In the genomic region with DNA sequence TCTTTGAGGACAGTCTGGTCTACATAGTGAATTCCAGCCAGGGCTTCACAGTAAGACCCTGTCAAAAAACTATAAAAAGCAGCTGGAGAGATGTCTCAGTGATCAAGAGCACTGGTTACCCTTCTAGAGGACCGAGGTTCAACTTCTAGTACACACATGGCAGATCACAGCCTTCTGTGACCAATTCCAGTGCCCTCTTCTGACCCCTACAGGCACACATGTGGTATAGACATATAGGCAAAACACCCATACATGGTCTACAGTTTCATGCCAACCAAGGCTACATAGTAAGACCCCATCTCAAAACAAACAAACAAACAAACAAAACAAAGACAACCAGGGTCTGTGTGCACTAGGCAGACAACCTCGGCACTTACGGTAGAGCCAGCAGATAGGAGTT, we compare ENCODE assay signal across 9 mouse cellular contexts. TPM values are rescaled to one million over a fixed set of nuclear protein-coding genes. Genes with fewer than 3 reads are reported as not detected.
DNase-seq lines count a peak whose midpoint lies in the region; ATAC-seq and TF ChIP-seq lines count a peak whose summit lies in the region.
"Had no signal": no experiment of that assay in that cellular context is flagged by ENCODE, and none has a peak within 500 bp of the region (broad histone marks: within the 10 kb centered on the region; RNA-seq: fewer than 3 reads in every experiment).

No protein-coding gene starts in this region.

- no peaks in the 10 kb centered on the region for H3K9me3 ChIP-seq in heart, embryonic 12.5 days (replicated peaks)
- no peaks in the 10 kb centered on the region for H3K9me3 ChIP-seq in neural tube, embryonic 13.5 days
- H3K9me3 ChIP-seq in embryonic facial prominence, embryonic 14.5 days (ENCODE audit: control insufficient read depth, low read length) = no peaks in the 10 kb centered on the region
- H3K9me3 ChIP-seq in forebrain, embryonic 11.5 days (ENCODE audit: control insufficient read depth, low read length) = no peaks in the 10 kb centered on the region

- TF ChIP-seq EP300 in heart, adult 2 months (IDR thresholded peaks at IDR 0.05; ENCODE audit: insufficient read depth, low read depth, low read length) = no peak

- intact Hi-C loops in heart, adult 2 months (cut with DNase I) = loop anchor here (5.0 kb wide), 2 partner anchors 158 to 178 kb away; a partner anchor contains a TSS

- 0 out of 2 replicates have a peak, but pooled peaks cover 1% of the 10 kb centered on the region for H3K4me1 ChIP-seq in heart, adult 2 months (ENCODE audit: control insufficient read depth, insufficient read depth, low read length)
- peaks cover 24% of the 10 kb centered on the region for H3K4me1 ChIP-seq in heart, embryonic 12.5 days (replicated peaks)
- H3K4me1 ChIP-seq in neural tube, embryonic 13.5 days (replicated peaks) = peaks cover 38% of the 10 kb centered on the region
- H3K4me1 ChIP-seq in embryonic facial prominence, embryonic 14.5 days (ENCODE audit: control insufficient read depth, insufficient read depth, low read length) = peaks cover 17% of the 10 kb centered on the region
- H3K4me1 ChIP-seq in forebrain, embryonic 11.5 days (replicated peaks; ENCODE audit: control insufficient read depth, insufficient read depth, low read length) = peaks cover 16% of the 10 kb centered on the region

- H3K36me3 ChIP-seq in heart, adult 2 months (ENCODE audit: control insufficient read depth, insufficient read depth, low read length) = no peaks in the 10 kb centered on the region
- peaks cover 45% of the 10 kb centered on the region for H3K36me3 ChIP-seq in heart, embryonic 12.5 days
- H3K36me3 ChIP-seq in neural tube, embryonic 13.5 days = peaks cover 24% of the 10 kb centered on the region
- peaks cover 39% of the 10 kb centered on the region for H3K36me3 ChIP-seq in embryonic facial prominence, embryonic 14.5 days (ENCODE audit: control insufficient read depth, insufficient read depth, low read length)
- H3K36me3 ChIP-seq in forebrain, embryonic 11.5 days (ENCODE audit: control insufficient read depth, insufficient read depth, low read length) = peaks cover 7% of the 10 kb centered on the region; the same call in 1 of the 2 replicates

- no peaks in the 10 kb centered on the region; the same call in 1 of the 2 replicates for H3K79me2 ChIP-seq in heart, adult 2 months (replicated peaks; ENCODE audit: control insufficient read depth, insufficient read depth, low read length)

- 56% methylated on average over 3 of the region's 3 CpGs for WGBS in heart, adult 2 months
- WGBS in heart, embryonic 12.5 days = 57% methylated on average over 3 of the region's 3 CpGs
- 68% methylated on average over 3 of the region's 3 CpGs for WGBS in neural tube, embryonic 13.5 days
- 68% methylated on average over 3 of the region's 3 CpGs for WGBS in embryonic facial prominence, embryonic 14.5 days
- 75% methylated on average over 3 of the region's 3 CpGs for WGBS in forebrain, embryonic 11.5 days

- H3K4me2 ChIP-seq in heart, embryonic 12.5 days = no peak overlapping the region
- H3K4me2 ChIP-seq in neural tube, embryonic 13.5 days = no peak overlapping the region
- no peak overlapping the region for H3K4me2 ChIP-seq in embryonic facial prominence, embryonic 14.5 days (ENCODE audit: low read depth, low read length)
- H3K4me2 ChIP-seq in forebrain, embryonic 11.5 days (ENCODE audit: low read depth, low read length, severe bottlenecking) = no peak overlapping the region

- no peak for TF ChIP-seq POLR2A in heart, adult 2 months (IDR thresholded peaks at IDR 0.05; ENCODE audit: insufficient read depth, low read depth, low read length)

- no peak overlapping the region for H3K9ac ChIP-seq in heart, adult 2 months (ENCODE audit: low read depth, low read length)
- no peak overlapping the region for H3K9ac ChIP-seq in heart, embryonic 12.5 days
- H3K9ac ChIP-seq in neural tube, embryonic 13.5 days = 0 out of 2 replicates have a peak overlapping the region, but pooled peaks have one; percentile 31
- no peak overlapping the region for H3K9ac ChIP-seq in embryonic facial prominence, embryonic 14.5 days (ENCODE audit: low read depth, low read length)
- no peak overlapping the region for H3K9ac ChIP-seq in forebrain, embryonic 11.5 days (ENCODE audit: low read length)

- H3K27ac ChIP-seq in heart, adult 2 months = no peak overlapping the region
- H3K27ac ChIP-seq in heart, embryonic 12.5 days (ENCODE audit: poor library complexity, severe bottlenecking) = no peak overlapping the region
- no peak overlapping the region for H3K27ac ChIP-seq in neural tube, embryonic 13.5 days (replicated peaks)
- no peak overlapping the region for H3K27ac ChIP-seq in embryonic facial prominence, embryonic 14.5 days (replicated peaks; ENCODE audit: low read depth, low read length)
- H3K27ac ChIP-seq in forebrain, embryonic 11.5 days (ENCODE audit: low read depth, low read length) = no peak overlapping the region

- H3K4me3 ChIP-seq in heart, adult 2 months = no peak overlapping the region
- no peak overlapping the region for H3K4me3 ChIP-seq in heart, embryonic 12.5 days
- no peak overlapping the region for H3K4me3 ChIP-seq in neural tube, embryonic 13.5 days
- H3K4me3 ChIP-seq in embryonic facial prominence, embryonic 14.5 days (ENCODE audit: low read depth, low read length) = no peak overlapping the region
- H3K4me3 ChIP-seq in forebrain, embryonic 11.5 days (ENCODE audit: low read depth, low read length) = no peak overlapping the region

- no peak for DNase-seq in heart, adult 2 months
- no peak for DNase-seq in neural tube, embryonic 10.5 days (ENCODE audit: extremely low spot score, low spot score)
- DNase-seq in embryonic facial prominence, embryonic 14.5 days (ENCODE audit: low spot score) = peak; percentile 56
- DNase-seq in thymus, postnatal 25 days = peak; percentile 34
- no peak for DNase-seq in right cerebral cortex, postnatal 10 days (ENCODE audit: low spot score in 2 of 2)
- no peak for DNase-seq in forebrain, embryonic 11.5 days (ENCODE audit: low spot score)
- DNase-seq: right cerebral cortex, postnatal 4 days had no signal

- no peaks in the 10 kb centered on the region for H3K27me3 ChIP-seq in heart, adult 2 months (ENCODE audit: control insufficient read depth, insufficient read depth, low read length)
- H3K27me3 ChIP-seq in heart, embryonic 12.5 days (replicated peaks) = no peaks in the 10 kb centered on the region
- H3K27me3 ChIP-seq in neural tube, embryonic 13.5 days = no peaks in the 10 kb centered on the region
- no peaks in the 10 kb centered on the region for H3K27me3 ChIP-seq in embryonic facial prominence, embryonic 14.5 days (replicated peaks; ENCODE audit: control insufficient read depth, insufficient read depth, low read length)
- H3K27me3 ChIP-seq in forebrain, embryonic 11.5 days (ENCODE audit: control insufficient read depth, insufficient read depth, low read length) = no peaks in the 10 kb centered on the region

- no peak for ATAC-seq in heart, embryonic 12.5 days (ENCODE audit: insufficient number of reproducible peaks, low FRiP score)
- ATAC-seq in neural tube, embryonic 13.5 days (ENCODE audit: low read depth) = no peak
- no peak for ATAC-seq in embryonic facial prominence, embryonic 14.5 days (ENCODE audit: low read depth)
- ATAC-seq in forebrain, embryonic 11.5 days (replicated peaks; ENCODE audit: low FRiP score) = no peak

- peak; percentile 65 for TF ChIP-seq CTCF in heart, adult 2 months (IDR thresholded peaks at IDR 0.05)

RNA-seq across cellular contexts. Expression of a gene that starts 4.8 kb away (rescaled TPM):
- total RNA-seq in heart, adult 2 months (2021) = 1 to 10 TPM; 5.4 to 5.6 TPM
- polyA plus RNA-seq in heart, adult 2 months (2012; rRNA removed) = 10.1 and 10.5 TPM in 2 replicates
- 18.7 and 19.5 TPM in 2 replicates for polyA plus RNA-seq in heart, embryonic 12.5 days (2016; fragmentation: Nextera tagmentation; extraction: Ambion mirVana)
- polyA plus RNA-seq in neural tube, embryonic 13.5 days (2015; fragmentation: Nextera tagmentation; extraction: Ambion mirVana) = 18.1 and 19.7 TPM in 2 replicates
- 18.4 and 19.8 TPM in 2 replicates for polyA plus RNA-seq in embryonic facial prominence, embryonic 14.5 days (2014; fragmentation: Nextera tagmentation; extraction: Ambion mirVana)
- 39.3 and 44.1 TPM in 2 replicates for polyA plus RNA-seq in forebrain, embryonic 11.5 days (2014; fragmentation: Nextera tagmentation; extraction: Ambion mirVana)

RNA-seq across cellular contexts. Expression of a gene that starts 4.9 kb away (rescaled TPM):
- 10 to 100 TPM; 13.6 to 15.3 TPM for total RNA-seq in heart, adult 2 months (2021)
- polyA plus RNA-seq in heart, adult 2 months (2012; rRNA removed) = 35.0 and 41.6 TPM in 2 replicates
- polyA plus RNA-seq in heart, embryonic 12.5 days (2016; fragmentation: Nextera tagmentation; extraction: Ambion mirVana) = 76.0 and 79.1 TPM in 2 replicates
- 76.0 and 77.6 TPM in 2 replicates for polyA plus RNA-seq in neural tube, embryonic 13.5 days (2015; fragmentation: Nextera tagmentation; extraction: Ambion mirVana)
- 111 and 133 TPM in 2 replicates for polyA plus RNA-seq in embryonic facial prominence, embryonic 14.5 days (2014; fragmentation: Nextera tagmentation; extraction: Ambion mirVana)
- 168 and 175 TPM in 2 replicates for polyA plus RNA-seq in forebrain, embryonic 11.5 days (2014; fragmentation: Nextera tagmentation; extraction: Ambion mirVana)

RNA-seq across cellular contexts. Expression of a gene that starts 15.2 kb away (rescaled TPM):
- total RNA-seq in heart, adult 2 months (2021) = 100 to 1,000 TPM in 1 of 2 experiments, 10 to 100 TPM in 1; 89.2 to 106 TPM
- 57.4 and 95.6 TPM in 2 replicates for polyA plus RNA-seq in heart, adult 2 months (2012; rRNA removed)
- 87.4 and 90.0 TPM in 2 replicates for polyA plus RNA-seq in heart, embryonic 12.5 days (2016; fragmentation: Nextera tagmentation; extraction: Ambion mirVana)
- polyA plus RNA-seq in neural tube, embryonic 13.5 days (2015; fragmentation: Nextera tagmentation; extraction: Ambion mirVana) = 68.1 and 72.0 TPM in 2 replicates
- 7.3 and 8.6 TPM in 2 replicates for polyA plus RNA-seq in embryonic facial prominence, embryonic 14.5 days (2014; fragmentation: Nextera tagmentation; extraction: Ambion mirVana)
- 13.1 and 14.9 TPM in 2 replicates for polyA plus RNA-seq in forebrain, embryonic 11.5 days (2014; fragmentation: Nextera tagmentation; extraction: Ambion mirVana)

RNA-seq across cellular contexts. Expression of a gene that starts 26.3 kb away (rescaled TPM):
- under 1 TPM; 0.08 to 0.41 TPM for total RNA-seq in heart, adult 2 months (2021)
- polyA plus RNA-seq in heart, adult 2 months (2012; rRNA removed) = 0.15 and 0.23 TPM in 2 replicates
- 0.15 and 0.59 TPM in 2 replicates for polyA plus RNA-seq in heart, embryonic 12.5 days (2016; fragmentation: Nextera tagmentation; extraction: Ambion mirVana)
- 2.2 and 2.7 TPM in 2 replicates for polyA plus RNA-seq in neural tube, embryonic 13.5 days (2015; fragmentation: Nextera tagmentation; extraction: Ambion mirVana)
- polyA plus RNA-seq in embryonic facial prominence, embryonic 14.5 days (2014; fragmentation: Nextera tagmentation; extraction: Ambion mirVana) = 6.2 and 6.5 TPM in 2 replicates
- polyA plus RNA-seq in forebrain, embryonic 11.5 days (2014; fragmentation: Nextera tagmentation; extraction: Ambion mirVana) = 2.1 and 2.6 TPM in 2 replicates

RNA-seq across cellular contexts. Expression of a gene that starts 30.5 kb away (rescaled TPM):
- 10 to 100 TPM; 17.0 to 20.3 TPM for total RNA-seq in heart, adult 2 months (2021)
- 23.7 and 30.0 TPM in 2 replicates for polyA plus RNA-seq in heart, adult 2 months (2012; rRNA removed)
- polyA plus RNA-seq in heart, embryonic 12.5 days (2016; fragmentation: Nextera tagmentation; extraction: Ambion mirVana) = 30.9 and 31.1 TPM in 2 replicates
- 29.5 and 30.4 TPM in 2 replicates for polyA plus RNA-seq in neural tube, embryonic 13.5 days (2015; fragmentation: Nextera tagmentation; extraction: Ambion mirVana)
- polyA plus RNA-seq in embryonic facial prominence, embryonic 14.5 days (2014; fragmentation: Nextera tagmentation; extraction: Ambion mirVana) = 15.6 and 17.7 TPM in 2 replicates
- polyA plus RNA-seq in forebrain, embryonic 11.5 days (2014; fragmentation: Nextera tagmentation; extraction: Ambion mirVana) = 9.3 and 12.6 TPM in 2 replicates

Comparison
In these comparisons a context has a peak if more than half of its experiments do, and no peak if none do; other contexts are left out.
1. DNase-seq: peak in embryonic facial prominence, embryonic 14.5 days (single experiment) and thymus, postnatal 25 days (single experiment); none in heart, adult 2 months (0 of 2), neural tube, embryonic 10.5 days (single experiment), right cerebral cortex, postnatal 10 days (0 of 2) and forebrain, embryonic 11.5 days (single experiment).